Mouse (Mus musculus): ENCODE data around the gene Zbtb44.

- TF ChIP-seq GATA1 (IDR thresholded peaks at IDR 0.05; ENCODE audit: borderline replicate concordance, low read length) (no peak), FLI1 (IDR thresholded peaks at IDR 0.05; ENCODE audit: low read length) (no peak)
Measured at GRCm38 (mm10) chr9:31050208-31050607, 19.8 kb downstream of the Zbtb44 start.
